Mouse (Mus musculus): ENCODE data around the gene Selplg. TPM values are rescaled to one million over a fixed set of nuclear protein-coding genes. Genes with fewer than 3 reads are reported as not detected.
"Not testable (repeated sequence)": the region's sequence is repeated elsewhere in the genome, so short reads cannot be mapped to it uniquely, and the experiment has no call there.

Gene Selplg
- total and polyA plus RNA-seq, 3 experiments = 3.4 to 14.1 (median 4.5) TPM

DNA sequence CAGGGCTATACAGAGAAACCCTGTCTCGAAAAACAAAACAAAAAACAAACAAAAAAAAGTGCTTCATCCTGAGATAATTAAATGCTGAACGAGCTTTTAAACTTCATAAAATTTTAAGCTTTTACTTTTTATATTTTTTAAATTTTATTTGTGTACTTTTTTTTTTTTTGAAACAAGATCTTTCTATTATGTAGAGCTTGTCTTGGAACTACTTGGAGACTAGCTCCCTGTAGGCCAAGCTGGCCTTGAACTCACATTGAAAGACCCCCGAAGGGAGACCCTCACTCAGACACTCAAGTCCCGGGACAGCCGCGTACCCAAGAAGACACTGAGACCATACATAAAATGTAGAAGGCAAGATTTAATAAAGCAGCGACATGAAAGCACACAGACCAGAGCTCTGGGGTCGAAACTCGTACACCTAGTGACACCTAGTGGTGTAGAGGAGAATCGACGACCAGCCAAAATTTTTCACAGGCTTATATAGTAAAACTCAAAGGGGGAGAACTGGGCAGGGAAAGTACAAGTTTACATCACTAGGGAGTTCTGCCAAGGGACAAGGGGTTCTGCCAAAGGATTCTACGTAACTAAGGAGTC lies 20.5 kb downstream of the Selplg start:
- not testable (repeated sequence) for H3K9ac ChIP-seq (ENCODE audit: low read depth, low read length); DNase-seq; H3K27ac ChIP-seq; H3K4me1 ChIP-seq (ENCODE audit: control insufficient read depth, insufficient read depth, low read length); H3K4me3 ChIP-seq; H3K79me2 ChIP-seq (replicated peaks; ENCODE audit: control insufficient read depth, insufficient read depth, low read length); H3K36me3 ChIP-seq (ENCODE audit: control insufficient read depth, insufficient read depth, low read length); H3K27me3 ChIP-seq (ENCODE audit: control insufficient read depth, insufficient read depth, low read length)
- intact Hi-C loops (cut with DNase I) = loop anchor here (10.0 kb wide), 1 partner anchor 337 kb away; no protein-coding TSS in a partner anchor
- WGBS = 17% methylated on average over 11 of the region's 12 CpGs
- TF ChIP-seq CTCF (IDR thresholded peaks at IDR 0.05) = peak; percentile 46

DNA sequence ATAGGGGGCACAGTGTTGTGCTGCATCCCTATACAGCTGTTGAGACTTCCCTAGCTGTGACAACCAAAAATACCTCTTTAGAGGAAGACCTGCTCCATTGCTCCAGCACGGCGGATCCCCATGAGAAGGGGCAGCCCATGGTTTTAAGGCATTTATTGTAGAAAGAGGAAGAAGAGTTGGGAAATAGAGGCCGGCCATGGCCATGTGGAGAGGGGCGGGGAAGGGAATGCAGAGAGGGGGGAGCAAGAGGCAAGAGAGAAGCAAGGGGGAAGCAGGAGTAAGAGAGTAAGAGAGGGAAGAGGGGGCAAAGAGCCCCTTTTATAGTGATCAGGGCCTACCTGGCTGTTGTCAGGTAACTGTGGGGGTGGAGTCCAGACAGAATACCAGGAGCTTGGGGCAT lies 22.3 kb downstream of the Selplg start:
- 83% methylated on average over 4 of the region's 4 CpGs for WGBS
- Histone ChIP-seq H3K79me2 (replicated peaks; ENCODE audit: control insufficient read depth, insufficient read depth, low read length) (no peaks in the 10 kb centered on the region), H3K4me3 (no peak overlapping the region), H3K4me1 (ENCODE audit: control insufficient read depth, insufficient read depth, low read length) (no peaks in the 10 kb centered on the region), H3K9ac (ENCODE audit: low read depth, low read length) (no peak overlapping the region), H3K27ac (no peak overlapping the region), H3K36me3 (ENCODE audit: control insufficient read depth, insufficient read depth, low read length) (no peaks in the 10 kb centered on the region), H3K27me3 (ENCODE audit: control insufficient read depth, insufficient read depth, low read length) (no peaks in the 10 kb centered on the region)
- intact Hi-C loops (cut with DNase I) = loop anchor here (10.0 kb wide), 1 partner anchor 335 kb away; no protein-coding TSS in a partner anchor
- TF ChIP-seq EP300 (IDR thresholded peaks at IDR 0.05; ENCODE audit: insufficient read depth, low read depth, low read length) = no peak
- no peak for TF ChIP-seq POLR2A (IDR thresholded peaks at IDR 0.05; ENCODE audit: insufficient read depth, low read depth, low read length)
- no peak for TF ChIP-seq CTCF (IDR thresholded peaks at IDR 0.05)
- DNase-seq = no peak

DNA sequence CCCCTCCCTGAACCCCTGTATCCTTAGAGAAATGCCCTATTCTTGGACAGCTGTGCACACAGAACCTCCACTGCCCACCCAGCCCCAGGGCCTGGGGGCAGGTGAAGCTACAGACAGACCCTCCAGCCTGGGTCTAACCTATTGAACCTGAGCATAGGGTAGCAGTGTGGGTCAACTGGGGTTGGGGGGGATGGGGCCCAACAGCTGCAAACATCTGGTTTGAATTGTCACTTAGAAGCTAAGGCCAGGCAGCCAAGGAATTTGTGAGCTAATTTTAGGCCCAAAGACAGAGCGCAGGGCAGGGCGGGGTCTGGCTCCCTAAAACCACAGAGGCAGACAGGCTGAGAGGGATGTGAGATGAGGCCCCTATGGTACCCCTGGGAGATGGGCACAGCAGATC lies 24.3 kb downstream of the Selplg start:
- intact Hi-C loops (cut with DNase I) = no loop called here
- 56% methylated on average over 2 of the region's 2 CpGs for WGBS

DNA sequence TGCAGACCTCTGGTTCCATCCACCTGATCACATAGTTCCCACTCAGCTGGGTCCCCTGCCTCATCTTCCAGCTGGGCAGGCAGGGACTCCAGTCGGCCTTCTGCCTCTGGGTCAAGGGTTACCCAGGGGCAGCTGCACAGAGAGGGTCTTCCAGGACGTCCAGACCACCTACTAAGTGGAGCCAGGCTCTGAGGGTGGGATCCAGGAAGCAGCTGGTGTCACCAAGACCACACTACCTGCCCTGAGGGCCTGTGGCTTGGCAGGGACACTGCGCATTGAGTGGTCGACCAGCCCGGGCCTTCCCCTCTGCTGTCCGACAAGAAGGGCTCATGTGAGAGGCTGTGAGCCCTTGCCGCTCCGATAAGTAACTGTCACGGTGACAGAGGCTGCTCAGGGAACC lies 24.7 kb downstream of the Selplg start:
- intact Hi-C loops (cut with DNase I) = no loop called here
- 43% methylated on average over 9 of the region's 9 CpGs for WGBS

More for the DNA sequence above, 24.3 kb downstream of the Selplg start:
- TF ChIP-seq POLR2A (IDR thresholded peaks at IDR 0.05; ENCODE audit: insufficient read depth, low read depth, low read length) (no peak), EP300 (IDR thresholded peaks at IDR 0.05; ENCODE audit: insufficient read depth, low read depth, low read length) (no peak), CTCF (IDR thresholded peaks at IDR 0.05) (no peak)
- Histone ChIP-seq H3K36me3 (ENCODE audit: control insufficient read depth, insufficient read depth, low read length) (no peaks in the 10 kb centered on the region), H3K4me3 (no peak overlapping the region), H3K4me1 (ENCODE audit: control insufficient read depth, insufficient read depth, low read length) (no peaks in the 10 kb centered on the region), H3K27ac (no peak overlapping the region), H3K79me2 (replicated peaks; ENCODE audit: control insufficient read depth, insufficient read depth, low read length) (no peaks in the 10 kb centered on the region), H3K9ac (ENCODE audit: low read depth, low read length) (no peak overlapping the region), H3K27me3 (ENCODE audit: control insufficient read depth, insufficient read depth, low read length) (no peaks in the 10 kb centered on the region)
- DNase-seq = no peak

DNA sequence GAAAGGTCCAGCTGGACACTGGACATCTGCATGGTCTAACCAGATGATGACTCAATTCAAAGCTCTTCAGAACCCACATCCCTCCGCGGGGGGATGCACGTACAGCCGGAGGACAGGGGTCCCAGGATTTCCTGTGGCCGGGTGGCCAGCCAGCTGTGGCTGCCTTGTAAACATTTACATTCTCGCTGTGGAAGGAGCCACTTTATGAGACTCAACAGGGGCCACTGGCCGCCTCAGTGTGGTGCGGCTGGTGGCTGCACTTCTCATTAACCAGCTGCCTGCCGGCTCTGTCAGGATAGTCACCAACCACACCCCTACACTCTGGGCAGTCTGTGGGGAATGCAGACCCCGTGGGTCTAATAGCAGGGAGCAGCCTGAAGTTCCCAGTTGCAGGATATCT lies 26.0 kb downstream of the Selplg start:
- Histone ChIP-seq H3K36me3 (ENCODE audit: control insufficient read depth, insufficient read depth, low read length) (no peaks in the 10 kb centered on the region), H3K4me1 (ENCODE audit: control insufficient read depth, insufficient read depth, low read length) (no peaks in the 10 kb centered on the region), H3K9ac (ENCODE audit: low read depth, low read length) (no peak overlapping the region), H3K4me3 (no peak overlapping the region), H3K27ac (no peak overlapping the region), H3K79me2 (replicated peaks; ENCODE audit: control insufficient read depth, insufficient read depth, low read length) (no peaks in the 10 kb centered on the region), H3K27me3 (ENCODE audit: control insufficient read depth, insufficient read depth, low read length) (no peaks in the 10 kb centered on the region)
- 27% methylated on average over 10 of the region's 10 CpGs for WGBS
- no peak for DNase-seq
- TF ChIP-seq CTCF (IDR thresholded peaks at IDR 0.05) (no peak), EP300 (IDR thresholded peaks at IDR 0.05; ENCODE audit: insufficient read depth, low read depth, low read length) (no peak), POLR2A (IDR thresholded peaks at IDR 0.05; ENCODE audit: insufficient read depth, low read depth, low read length) (no peak)
- intact Hi-C loops (cut with DNase I) = no loop called here

More for the DNA sequence above, 24.7 kb downstream of the Selplg start:
- TF ChIP-seq POLR2A (IDR thresholded peaks at IDR 0.05; ENCODE audit: insufficient read depth, low read depth, low read length) = no peak
- H3K27me3 ChIP-seq (ENCODE audit: control insufficient read depth, insufficient read depth, low read length) = no peaks in the 10 kb centered on the region
- no peaks in the 10 kb centered on the region for H3K79me2 ChIP-seq (replicated peaks; ENCODE audit: control insufficient read depth, insufficient read depth, low read length)
- H3K4me3 ChIP-seq = no peak overlapping the region
- H3K9ac ChIP-seq (ENCODE audit: low read depth, low read length) = no peak overlapping the region
- no peaks in the 10 kb centered on the region for H3K36me3 ChIP-seq (ENCODE audit: control insufficient read depth, insufficient read depth, low read length)
- H3K4me1 ChIP-seq (ENCODE audit: control insufficient read depth, insufficient read depth, low read length) = no peaks in the 10 kb centered on the region
- DNase-seq = no peak
- no peak overlapping the region for H3K27ac ChIP-seq

DNA sequence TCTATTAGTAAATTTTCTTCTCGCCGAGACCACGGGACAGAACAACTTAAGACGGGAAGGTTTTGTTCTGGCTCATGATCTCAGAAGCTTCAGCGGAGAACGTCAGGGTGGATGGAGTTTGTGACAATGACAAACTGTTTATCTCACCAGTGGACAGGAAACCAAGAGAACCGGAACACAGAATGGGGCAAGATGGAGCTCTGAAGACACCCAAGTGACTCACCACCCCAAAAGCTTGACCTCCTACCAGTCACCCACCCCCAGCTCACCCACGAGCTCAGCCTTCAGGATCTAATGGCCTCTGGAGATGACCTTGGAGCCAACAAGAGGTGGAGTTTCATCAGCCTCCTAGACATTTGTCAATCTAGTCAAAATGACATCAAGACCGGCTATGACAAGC lies 27.1 kb downstream of the Selplg start:
- Histone ChIP-seq H3K9ac (ENCODE audit: low read depth, low read length) (no peak overlapping the region), H3K79me2 (replicated peaks; ENCODE audit: control insufficient read depth, insufficient read depth, low read length) (no peaks in the 10 kb centered on the region), H3K4me1 (ENCODE audit: control insufficient read depth, insufficient read depth, low read length) (no peaks in the 10 kb centered on the region), H3K27me3 (ENCODE audit: control insufficient read depth, insufficient read depth, low read length) (no peaks in the 10 kb centered on the region), H3K27ac (no peak overlapping the region), H3K36me3 (ENCODE audit: control insufficient read depth, insufficient read depth, low read length) (no peaks in the 10 kb centered on the region), H3K4me3 (no peak overlapping the region)
- intact Hi-C loops (cut with DNase I) = no loop called here
- no peak for TF ChIP-seq EP300 (IDR thresholded peaks at IDR 0.05; ENCODE audit: insufficient read depth, low read depth, low read length)
- no peak for TF ChIP-seq POLR2A (IDR thresholded peaks at IDR 0.05; ENCODE audit: insufficient read depth, low read depth, low read length)
- 66% methylated on average over 9 of the region's 9 CpGs for WGBS
- no peak for DNase-seq

All from heart, adult 2 months (tissue).